Mouse (Mus musculus) lung, adult 2 months (tissue): Measurements from ENCODE around the gene Itgae.

Experiments
- CTCF ChIP-seq: fragments of 200-500 bp; IDR thresholded peaks from 2 replicates; pipeline ENCODE4 v1.5.1; 2011; ENCODE audit warnings: mild to moderate bottlenecking, low read length, control low read depth; ENCODE audit not compliant: insufficient read depth
- POLR2A ChIP-seq: fragments of 200-500 bp; IDR thresholded peaks from 2 replicates; pipeline ENCODE4 v1.6.1; 2011; ENCODE audit warnings: low read depth, mild to moderate bottlenecking, control low read depth, low read length, borderline replicate concordance; ENCODE audit errors: extremely low read depth

GRCm38 (mm10) chr11:73085391-73085790 lies 5.0 kb upstream of the Itgae start:
- TF ChIP-seq POLR2A (no peak), CTCF (no peak)
